Mouse (Mus musculus) bone marrow macrophage, adult 2 months (primary cell): ENCODE measurements at regions not wholly inside any gene's neighbourhood (a gene's known extent, or its start where the extent isn't known, plus 50 kb on each side); places are given as distances from the start of the nearest gene placed in this dataset.

ENCODE experiments used
- H3K27ac ChIP-seq: 2 replicates; pipeline ENCODE4 v1.5.1; 2012; ENCODE audit warnings: low read depth, low read length; ENCODE audit not compliant: insufficient read depth
- H3K4me1 ChIP-seq: 2 replicates; pipeline ENCODE4 v1.6.1; 2012; ENCODE audit warnings: low read length; ENCODE audit not compliant: control insufficient read depth, insufficient read depth
- H3K4me3 ChIP-seq: 2 replicates; pipeline ENCODE4 v1.5.1; 2012; ENCODE audit warnings: mild to moderate bottlenecking, low read length, moderate library complexity; ENCODE audit not compliant: insufficient read depth
- CTCF ChIP-seq: IDR thresholded peaks from 2 replicates; pipeline ENCODE4 v1.5.1; 2012; ENCODE audit warnings: low read depth, mild to moderate bottlenecking, low read length, moderate library complexity
- POLR2A ChIP-seq: IDR thresholded peaks from 2 replicates; pipeline ENCODE4 v1.6.1; 2012; ENCODE audit warnings: mild to moderate bottlenecking, low read depth, low read length, borderline replicate concordance

- peaks cover 15% of the 10 kb centered on the region for H3K4me1 ChIP-seq
- H3K4me3 ChIP-seq, result no peak overlapping the region
- H3K27ac ChIP-seq, result no peak overlapping the region
- TF ChIP-seq CTCF (no peak), POLR2A (no peak)
Measured at GRCm38 (mm10) chr9:112864921-112865320, 629.2 kb upstream of the Arpp21 start.

GRCm38 (mm10) chr9:112861136-112861535, 625.4 kb upstream of the Arpp21 start:
- H3K27ac ChIP-seq, result no peak overlapping the region; the same call in 1 of the 2 replicates
- no peak overlapping the region for H3K4me3 ChIP-seq
- TF ChIP-seq POLR2A, result no peak
- TF ChIP-seq CTCF, result no peak
- peaks cover 15% of the 10 kb centered on the region for H3K4me1 ChIP-seq

- Histone ChIP-seq H3K4me1 (peaks cover 15% of the 10 kb centered on the region), H3K27ac (no peak overlapping the region), H3K4me3 (no peak overlapping the region)
- no peak for TF ChIP-seq POLR2A
- TF ChIP-seq CTCF, result no peak
Measured at GRCm38 (mm10) chr9:112860307-112860893, 624.7 kb upstream of the Arpp21 start.

GRCm38 (mm10) chr9:112841473-112841872, 605.7 kb upstream of the Arpp21 start:
- Histone ChIP-seq H3K27ac (no peak overlapping the region), H3K4me3 (no peak overlapping the region), H3K4me1 (no peaks in the 10 kb centered on the region)
- TF ChIP-seq CTCF (no peak), POLR2A (no peak)

GRCm38 (mm10) chr9:112839071-112839793, 603.5 kb upstream of the Arpp21 start:
- no peak overlapping the region for H3K27ac ChIP-seq
- TF ChIP-seq POLR2A (no peak), CTCF (no peak)
- H3K4me1 ChIP-seq, result no peaks in the 10 kb centered on the region
- no peak overlapping the region for H3K4me3 ChIP-seq

GRCm38 (mm10) chr9:112837563-112837962, 601.8 kb upstream of the Arpp21 start:
- Histone ChIP-seq H3K4me1 (no peaks in the 10 kb centered on the region), H3K4me3 (no peak overlapping the region), H3K27ac (no peak overlapping the region)
- no peak for TF ChIP-seq POLR2A
- TF ChIP-seq CTCF, result no peak

- TF ChIP-seq CTCF (no peak), POLR2A (no peak)
Measured at GRCm38 (mm10) chr9:112834441-112835245, 598.9 kb upstream of the Arpp21 start.

GRCm38 (mm10) chr9:112831102-112831501, 595.4 kb upstream of the Arpp21 start:
- TF ChIP-seq POLR2A, result no peak
- TF ChIP-seq CTCF, result no peak
- Histone ChIP-seq H3K27ac (no peak overlapping the region), H3K4me3 (no peak overlapping the region), H3K4me1 (no peaks in the 10 kb centered on the region)

More at GRCm38 (mm10) chr9:112834441-112835245, 598.9 kb upstream of the Arpp21 start:
- Histone ChIP-seq H3K27ac (no peak overlapping the region), H3K4me1 (no peaks in the 10 kb centered on the region), H3K4me3 (no peak overlapping the region)

GRCm38 (mm10) chr9:112828602-112829001, 592.9 kb upstream of the Arpp21 start:
- Histone ChIP-seq H3K4me3 (no peak overlapping the region), H3K27ac (no peak overlapping the region), H3K4me1 (no peaks in the 10 kb centered on the region)
- TF ChIP-seq POLR2A, result no peak
- TF ChIP-seq CTCF, result no peak

GRCm38 (mm10) chr9:112826592-112826991, 590.9 kb upstream of the Arpp21 start:
- Histone ChIP-seq H3K4me1 (no peaks in the 10 kb centered on the region), H3K27ac (no peak overlapping the region), H3K4me3 (no peak overlapping the region)
- no peak for TF ChIP-seq CTCF
- TF ChIP-seq POLR2A, result no peak

- no peak overlapping the region for H3K27ac ChIP-seq
- no peaks in the 10 kb centered on the region for H3K4me1 ChIP-seq
- TF ChIP-seq CTCF (no peak), POLR2A (no peak)
- H3K4me3 ChIP-seq, result no peak overlapping the region
Measured at GRCm38 (mm10) chr9:112821940-112822339, 586.2 kb upstream of the Arpp21 start.
